Mouse (Mus musculus) midbrain, embryonic 15.5 days (tissue): ENCODE data around the gene Plcb1. TPM values are rescaled to one million over a fixed set of nuclear protein-coding genes. Genes with fewer than 3 reads are reported as not detected.
A peak's percentile ranks its signal among the peaks of the same experiment; 100 is the strongest.

Experiments used
- ATAC-seq: fragments of 200-750 bp; cut with Nextera tagmentation; replicated peaks from 2 replicates; pipeline ENCODE4 v1.8.0; 2017; ENCODE audit warnings: moderate TSS enrichment
- H3K27ac ChIP-seq: fragments of 300-500 bp; sonication (generic); 2 replicates; pipeline ENCODE4 v1.5.1; 2015; ENCODE audit warnings: mild to moderate bottlenecking, inconsistent platforms
- H3K27me3 ChIP-seq: fragments of 300-500 bp; sonication (generic); replicated peaks from 2 replicates; pipeline ENCODE4 v1.6.1; 2015; ENCODE audit warnings: inconsistent platforms
- H3K36me3 ChIP-seq: fragments of 300-500 bp; sonication (generic); replicated peaks from 2 replicates; pipeline ENCODE4 v1.6.1; 2015; ENCODE audit warnings: inconsistent platforms
- H3K4me1 ChIP-seq: fragments of 300-500 bp; sonication (generic); 2 replicates; pipeline ENCODE4 v1.6.1; 2015; ENCODE audit warnings: inconsistent platforms
- H3K4me2 ChIP-seq: fragments of 300-500 bp; sonication (generic); 2 replicates; pipeline ENCODE4 v1.6.1; 2015; ENCODE audit warnings: inconsistent platforms, mild to moderate bottlenecking, moderate library complexity
- H3K4me3 ChIP-seq: fragments of 300-500 bp; sonication (generic); 2 replicates; pipeline ENCODE4 v1.5.1; 2015; ENCODE audit warnings: mild to moderate bottlenecking, inconsistent platforms
- H3K9ac ChIP-seq: fragments of 300-500 bp; sonication (generic); 2 replicates; pipeline ENCODE4 v1.6.1; 2015; ENCODE audit warnings: mild to moderate bottlenecking, inconsistent platforms
- H3K9me3 ChIP-seq: fragments of 300-500 bp; sonication (generic); 2 replicates; pipeline ENCODE4 v1.6.1; 2016; ENCODE audit warnings: inconsistent platforms
- WGBS: fragments of 180-500 bp; shearing (Covaris S2); methylation state at CpG from one replicate; pipeline ENCODE4 v1.1.7; 2015; ENCODE audit warnings: mixed read lengths; 5-methylcytosine and 5-hydroxymethylcytosine counted together
- polyA plus RNA-seq: library from polyadenylated mRNA; unstranded; fragments of >200 nt; fragmentation: Nextera tagmentation; extraction: Ambion mirVana; gene quantifications from 2 replicates; pipeline ENCODE4 v1.2.1, GENCODE M21; 2015

Plcb1 gene
- polyA plus RNA-seq, 1 experiment from 2014 or later = 38.0 TPM

GRCm38 (mm10) chr2:135439034-135439433 is 653.2 kb downstream of the Plcb1 start:
- H3K9ac ChIP-seq = no peak overlapping the region
- WGBS = 84% methylated on average over 3 of the region's 3 CpGs
- ATAC-seq = 0 out of 2 replicates have a peak, but pooled peaks have one; percentile 20
- H3K27me3 ChIP-seq = no peaks in the 10 kb centered on the region
- no peaks in the 10 kb centered on the region for H3K9me3 ChIP-seq
- peaks cover 6% of the 10 kb centered on the region for H3K4me1 ChIP-seq
- H3K4me2 ChIP-seq = no peak overlapping the region
- no peak overlapping the region for H3K4me3 ChIP-seq
- no peaks in the 10 kb centered on the region for H3K36me3 ChIP-seq
- H3K27ac ChIP-seq = no peak overlapping the region

- WGBS = 4% methylated on average over 7 of the region's 7 CpGs
- Histone ChIP-seq H3K27me3 (no peaks in the 10 kb centered on the region), H3K4me1 (peaks cover 6% of the 10 kb centered on the region), H3K9ac (no peak overlapping the region), H3K36me3 (no peaks in the 10 kb centered on the region), H3K4me3 (no peak overlapping the region), H3K4me2 (peak overlapping the region; percentile 32), H3K9me3 (no peaks in the 10 kb centered on the region), H3K27ac (peak overlapping the region; percentile 16; the same call in 1 of the 2 replicates)
- ATAC-seq = peak; percentile 81
These were observed 654.0 kb downstream of the Plcb1 start for GRCm38 (mm10) chr2:135439546-135440517.

- ATAC-seq = no peak
- Histone ChIP-seq H3K27ac (no peak overlapping the region), H3K36me3 (no peaks in the 10 kb centered on the region), H3K4me1 (no peaks in the 10 kb centered on the region), H3K9ac (no peak overlapping the region), H3K4me2 (no peak overlapping the region), H3K4me3 (no peak overlapping the region), H3K27me3 (no peaks in the 10 kb centered on the region), H3K9me3 (no peaks in the 10 kb centered on the region)
- 86% methylated on average over 1 of the region's 1 CpGs for WGBS
These were observed 667.7 kb downstream of the Plcb1 start for GRCm38 (mm10) chr2:135453581-135453980.

- ATAC-seq = no peak
- no peaks in the 10 kb centered on the region for H3K36me3 ChIP-seq
- H3K27me3 ChIP-seq = no peaks in the 10 kb centered on the region
- H3K4me2 ChIP-seq = no peak overlapping the region
- H3K27ac ChIP-seq = no peak overlapping the region
- H3K4me3 ChIP-seq = no peak overlapping the region
- no peaks in the 10 kb centered on the region for H3K4me1 ChIP-seq
- no peaks in the 10 kb centered on the region for H3K9me3 ChIP-seq
- H3K9ac ChIP-seq = no peak overlapping the region
- WGBS = 81% methylated on average over 2 of the region's 2 CpGs
These were observed 668.1 kb downstream of the Plcb1 start for GRCm38 (mm10) chr2:135454015-135454414.

GRCm38 (mm10) chr2:135454455-135454854 is 668.6 kb downstream of the Plcb1 start:
- Histone ChIP-seq H3K4me3 (no peak overlapping the region), H3K36me3 (no peaks in the 10 kb centered on the region), H3K9ac (no peak overlapping the region), H3K9me3 (no peaks in the 10 kb centered on the region), H3K27ac (no peak overlapping the region), H3K27me3 (no peaks in the 10 kb centered on the region), H3K4me1 (no peaks in the 10 kb centered on the region), H3K4me2 (no peak overlapping the region)
- ATAC-seq = no peak
- 54% methylated on average over 1 of the region's 1 CpGs for WGBS

- no peak overlapping the region for H3K4me2 ChIP-seq
- H3K4me1 ChIP-seq = no peaks in the 10 kb centered on the region
- no peaks in the 10 kb centered on the region for H3K36me3 ChIP-seq
- no peak overlapping the region for H3K4me3 ChIP-seq
- 52% methylated on average over 4 of the region's 4 CpGs for WGBS
- H3K9me3 ChIP-seq = no peaks in the 10 kb centered on the region
- no peaks in the 10 kb centered on the region for H3K27me3 ChIP-seq
- H3K9ac ChIP-seq = no peak overlapping the region
- ATAC-seq = no peak
- H3K27ac ChIP-seq = no peak overlapping the region
These were observed 682.0 kb downstream of the Plcb1 start for GRCm38 (mm10) chr2:135467895-135468294.

GRCm38 (mm10) chr2:135474107-135474506 is 688.2 kb downstream of the Plcb1 start:
- Histone ChIP-seq H3K27me3 (no peaks in the 10 kb centered on the region), H3K4me2 (no peak overlapping the region), H3K9ac (no peak overlapping the region), H3K4me3 (no peak overlapping the region), H3K4me1 (no peaks in the 10 kb centered on the region), H3K9me3 (no peaks in the 10 kb centered on the region), H3K27ac (no peak overlapping the region), H3K36me3 (no peaks in the 10 kb centered on the region)
- no peak for ATAC-seq
- 82% methylated on average over 4 of the region's 4 CpGs for WGBS

- Histone ChIP-seq H3K9me3 (no peaks in the 10 kb centered on the region), H3K27me3 (no peaks in the 10 kb centered on the region), H3K9ac (no peak overlapping the region), H3K4me3 (no peak overlapping the region), H3K4me2 (no peak overlapping the region), H3K27ac (no peak overlapping the region), H3K36me3 (no peaks in the 10 kb centered on the region), H3K4me1 (no peaks in the 10 kb centered on the region)
- no peak for ATAC-seq
- WGBS = 45% methylated on average over 2 of the region's 2 CpGs
These were observed 699.4 kb downstream of the Plcb1 start for GRCm38 (mm10) chr2:135485248-135485647.

- no peak overlapping the region for H3K27ac ChIP-seq
- H3K27me3 ChIP-seq = no peaks in the 10 kb centered on the region
- no peak overlapping the region for H3K9ac ChIP-seq
- no peak overlapping the region for H3K4me3 ChIP-seq
- H3K9me3 ChIP-seq = no peaks in the 10 kb centered on the region
- H3K36me3 ChIP-seq = no peaks in the 10 kb centered on the region
- no peaks in the 10 kb centered on the region for H3K4me1 ChIP-seq
- no peak overlapping the region for H3K4me2 ChIP-seq
- 66% methylated on average over 2 of the region's 2 CpGs for WGBS
- ATAC-seq = no peak
These were observed 702.4 kb downstream of the Plcb1 start for GRCm38 (mm10) chr2:135488277-135488676.

- H3K27me3 ChIP-seq = no peaks in the 10 kb centered on the region
- 56% methylated on average over 2 of the region's 2 CpGs for WGBS
- no peaks in the 10 kb centered on the region for H3K4me1 ChIP-seq
- no peak for ATAC-seq
- no peaks in the 10 kb centered on the region for H3K9me3 ChIP-seq
- H3K9ac ChIP-seq = no peak overlapping the region
- H3K4me2 ChIP-seq = no peak overlapping the region
- no peak overlapping the region for H3K4me3 ChIP-seq
- H3K27ac ChIP-seq = no peak overlapping the region
- H3K36me3 ChIP-seq = no peaks in the 10 kb centered on the region
These were observed 703.3 kb downstream of the Plcb1 start for GRCm38 (mm10) chr2:135489127-135489526.

- Histone ChIP-seq H3K9ac (no peak overlapping the region), H3K4me3 (no peak overlapping the region), H3K27me3 (no peaks in the 10 kb centered on the region), H3K4me2 (no peak overlapping the region), H3K9me3 (no peaks in the 10 kb centered on the region), H3K4me1 (no peaks in the 10 kb centered on the region), H3K36me3 (no peaks in the 10 kb centered on the region), H3K27ac (no peak overlapping the region)
- ATAC-seq = no peak
- WGBS = 63% methylated on average over 9 of the region's 9 CpGs
These were observed 706.9 kb downstream of the Plcb1 start for GRCm38 (mm10) chr2:135492777-135493176.

- Histone ChIP-seq H3K36me3 (no peaks in the 10 kb centered on the region), H3K4me3 (no peak overlapping the region), H3K27ac (no peak overlapping the region), H3K4me2 (no peak overlapping the region), H3K4me1 (no peaks in the 10 kb centered on the region), H3K27me3 (no peaks in the 10 kb centered on the region), H3K9ac (no peak overlapping the region), H3K9me3 (no peaks in the 10 kb centered on the region)
- no peak for ATAC-seq
- 9% methylated on average over 3 of the region's 3 CpGs for WGBS
These were observed 710.7 kb downstream of the Plcb1 start for GRCm38 (mm10) chr2:135496553-135496952.

GRCm38 (mm10) chr2:135497251-135497650 is 711.4 kb downstream of the Plcb1 start:
- no peak for ATAC-seq
- H3K4me2 ChIP-seq = no peak overlapping the region
- H3K36me3 ChIP-seq = no peaks in the 10 kb centered on the region
- no peak overlapping the region for H3K27ac ChIP-seq
- H3K9ac ChIP-seq = no peak overlapping the region
- no peaks in the 10 kb centered on the region for H3K9me3 ChIP-seq
- H3K4me1 ChIP-seq = no peaks in the 10 kb centered on the region
- no peak overlapping the region for H3K4me3 ChIP-seq
- H3K27me3 ChIP-seq = no peaks in the 10 kb centered on the region
- WGBS = 69% methylated on average over 2 of the region's 2 CpGs
